Mouse (Mus musculus): Measurements from ENCODE around the gene Tab1.

Tab1 gene

DNA sequence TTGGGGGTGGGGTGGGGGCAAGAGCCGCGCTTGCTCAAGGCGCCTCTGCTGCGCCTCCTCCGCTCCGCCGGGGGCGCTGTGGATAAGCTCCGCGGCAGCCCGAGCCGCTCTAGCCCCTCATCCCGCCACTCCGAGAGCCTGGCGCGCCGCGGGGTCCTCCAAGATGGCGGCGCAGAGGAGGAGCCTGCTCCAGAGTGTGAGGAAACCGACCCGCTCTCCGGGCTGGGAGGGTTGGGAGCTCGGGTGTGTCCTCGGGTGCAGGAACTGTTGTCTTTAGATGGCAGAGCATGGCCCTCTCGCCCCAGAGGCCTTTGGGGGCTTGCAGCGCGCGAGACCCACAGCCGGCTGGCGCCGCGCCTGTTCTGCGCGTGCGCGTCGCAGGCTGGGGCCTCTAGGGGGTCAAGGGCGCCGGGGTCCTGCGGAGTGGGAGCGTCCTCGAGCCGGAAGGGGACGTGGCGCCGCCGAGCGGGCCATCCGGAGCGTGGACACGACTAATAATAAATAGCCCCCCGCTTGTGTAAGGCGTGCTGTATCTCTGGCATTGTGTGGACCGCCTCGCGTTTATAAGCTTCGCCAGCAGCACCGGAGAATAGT is at the start of gene Tab1:
Tab1 (plus strand) TSS at position 135 of the 594 bp plus-strand sequence.
- peak; percentile 97 for DNase-seq (ENCODE audit: low read depth)

DNA sequence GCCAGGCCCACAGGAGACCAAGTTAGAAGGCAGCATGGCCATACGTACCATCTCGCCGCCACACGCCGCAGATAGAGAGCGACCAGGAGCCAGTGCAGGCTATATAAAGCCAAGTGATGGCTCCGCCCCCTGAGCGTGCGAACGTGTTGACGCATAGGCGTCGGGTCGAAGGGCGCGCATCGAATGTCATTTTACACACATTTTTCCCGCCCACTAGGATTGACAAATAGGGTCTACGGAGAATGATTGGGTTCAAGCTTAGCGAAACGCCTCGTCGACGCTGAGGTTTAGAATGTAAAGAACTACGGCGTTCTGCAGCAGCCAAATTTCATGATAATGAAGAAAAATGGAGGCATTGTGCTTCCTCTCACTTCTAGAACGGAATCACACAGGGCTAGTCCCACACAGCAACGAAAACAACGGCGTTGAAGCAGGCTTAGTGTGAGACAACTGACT is 49.6 kb upstream of the Tab1 start:
- peak; percentile 100 for DNase-seq (ENCODE audit: low read depth)

DNA sequence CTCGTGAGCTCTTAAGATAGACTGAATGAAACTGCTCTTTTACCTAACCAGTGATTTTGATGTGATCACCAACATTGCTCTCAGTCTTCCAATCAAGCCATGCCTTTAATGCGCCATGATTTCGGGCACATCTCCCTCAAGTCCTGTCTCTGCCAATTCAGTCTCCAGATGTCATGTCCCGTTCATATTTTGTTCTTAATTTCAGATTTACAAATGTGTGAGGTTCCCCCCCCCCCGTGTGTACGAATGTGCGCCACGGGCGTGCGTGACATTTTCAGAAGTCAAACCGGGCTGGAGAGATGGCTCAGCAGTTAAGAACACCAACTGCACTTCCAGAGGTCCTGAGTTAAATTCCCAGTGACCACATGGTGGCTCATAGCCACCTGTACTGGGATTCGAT is 49.2 kb upstream of the Tab1 start:
- DNase-seq (ENCODE audit: low read depth), result no peak

DNA sequence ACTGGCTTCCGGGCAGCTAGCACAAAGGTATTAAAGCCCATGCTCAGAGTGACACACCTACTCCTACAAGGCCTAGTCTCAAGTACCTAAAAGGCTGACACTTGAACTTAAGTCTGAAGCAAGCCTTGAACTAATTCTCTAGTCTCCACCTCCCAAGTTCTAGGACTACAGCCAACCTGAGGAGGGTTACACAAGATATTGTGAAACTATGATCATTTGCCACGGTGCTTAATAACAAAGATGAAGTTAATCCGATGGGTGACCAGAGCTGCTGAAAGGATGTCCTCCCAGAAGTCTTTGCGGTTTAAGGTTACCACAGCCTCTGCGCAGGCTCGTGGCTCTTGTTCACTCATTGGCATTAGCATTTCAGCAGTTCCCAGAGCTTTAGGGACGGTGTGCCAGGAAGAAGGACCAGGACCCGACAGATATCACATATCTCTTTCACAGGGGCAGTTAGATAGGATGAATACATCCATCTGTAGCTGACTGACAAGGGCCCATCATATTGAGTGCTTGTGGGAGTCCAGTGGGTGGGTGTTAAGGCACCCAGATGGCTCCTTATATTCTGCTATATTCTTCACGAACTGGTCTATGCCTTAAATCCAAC is 45.4 kb upstream of the Tab1 start:
- peak; percentile 54 for DNase-seq (ENCODE audit: low read depth)

DNA sequence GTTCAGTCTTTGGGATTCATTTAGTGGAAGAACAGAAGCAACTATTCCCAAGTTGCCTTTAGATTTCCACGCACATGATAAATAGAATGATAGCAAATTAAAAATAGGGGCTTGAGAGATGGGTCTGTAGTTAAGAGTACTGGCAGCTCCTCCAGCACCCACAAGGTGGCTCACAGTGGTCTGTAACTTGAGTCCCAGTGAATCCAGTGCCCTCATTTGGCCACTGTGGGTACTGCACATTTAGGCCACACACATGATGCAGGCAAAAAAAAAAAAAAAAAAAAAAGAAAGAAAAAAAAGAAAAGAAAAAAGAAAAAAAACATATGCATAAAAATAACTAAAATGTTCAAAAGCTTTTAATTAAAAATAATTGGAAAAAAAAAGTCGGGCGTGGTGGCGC is 44.3 kb upstream of the Tab1 start:
- peak; percentile 95 for DNase-seq (ENCODE audit: low read depth)

DNA sequence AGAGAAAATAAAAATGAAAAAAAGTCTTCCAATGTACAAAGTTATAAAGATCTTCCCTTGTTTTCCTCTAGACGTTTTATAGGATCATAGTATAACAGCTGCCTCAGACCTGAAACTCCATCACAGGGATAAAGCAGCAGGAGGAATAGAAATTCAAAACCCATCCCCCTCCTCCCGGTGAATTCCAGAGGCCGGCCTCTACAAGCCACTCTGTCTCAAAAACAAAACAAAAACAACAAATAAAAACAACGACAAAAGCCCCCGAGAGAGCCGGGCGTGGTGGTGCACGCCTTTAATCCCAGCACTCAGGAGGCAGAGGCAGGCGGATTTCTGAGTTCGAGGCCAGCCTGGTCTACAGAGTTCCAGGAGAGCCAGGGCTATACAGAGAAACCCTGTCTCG is 42.8 kb upstream of the Tab1 start:
- no peak for DNase-seq (ENCODE audit: low read depth)

DNA sequence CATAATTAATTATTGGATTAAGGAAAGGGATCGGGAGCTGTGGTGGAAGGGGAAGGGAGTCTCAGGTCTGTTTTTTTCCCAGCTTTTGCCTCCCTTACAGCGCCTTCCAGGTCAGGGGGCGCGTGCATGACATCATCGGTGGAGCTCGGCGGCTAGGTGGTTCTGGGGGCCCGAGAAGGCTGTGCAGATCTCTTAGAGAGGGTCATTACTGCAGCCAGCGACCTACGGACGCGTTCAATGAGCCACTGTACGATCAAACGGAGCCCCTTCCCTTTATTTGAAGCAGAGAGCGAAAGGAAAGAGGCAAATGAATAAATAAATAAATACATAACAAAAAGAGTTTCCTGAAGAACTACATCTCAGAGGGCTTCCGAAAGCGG is 42.2 kb upstream of the Tab1 start:
- peak; percentile 56 for DNase-seq (ENCODE audit: low read depth)

DNA sequence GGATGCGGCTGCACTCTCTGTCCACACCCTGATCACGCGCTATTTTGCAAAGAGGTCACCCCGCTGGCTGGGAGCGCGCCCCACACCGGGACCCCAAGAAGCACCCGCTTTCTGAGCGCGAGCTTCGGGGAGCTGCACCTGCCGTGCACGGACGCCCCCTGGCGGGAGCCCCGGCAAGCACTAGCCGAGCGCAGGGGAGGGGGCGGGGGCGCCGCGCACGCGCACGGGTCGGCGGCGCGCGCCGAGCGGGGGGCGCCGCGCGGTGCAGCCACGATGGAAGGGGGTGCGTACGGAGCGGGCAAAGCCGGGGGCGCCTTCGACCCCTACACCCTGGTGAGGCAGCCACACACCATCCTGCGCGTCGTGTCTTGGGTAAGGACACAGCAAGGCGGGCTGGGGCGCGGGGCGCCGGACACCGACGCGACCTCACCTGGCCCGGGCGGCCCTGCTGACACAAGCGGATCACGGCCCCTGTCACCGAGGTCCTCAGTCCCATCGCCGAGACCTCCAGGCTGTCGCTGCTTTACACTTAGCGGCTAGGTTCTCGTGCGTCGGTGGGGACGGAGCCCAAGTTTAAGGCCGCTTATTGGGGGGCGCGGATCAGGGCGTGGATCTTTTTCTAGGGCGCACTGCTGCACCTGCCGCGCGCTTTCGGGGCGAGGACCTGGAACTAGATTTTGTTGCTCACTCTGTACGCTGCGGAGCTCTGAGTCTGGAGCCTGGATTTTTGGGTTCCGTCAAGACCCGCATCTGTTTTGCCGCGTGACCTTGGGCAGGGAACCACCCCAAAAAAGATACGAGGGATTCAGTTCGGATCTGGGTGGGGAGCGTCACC is 41.6 kb upstream of the Tab1 start, which contains the start of the genes Syngr1 and Rpl3:
Syngr1 (plus strand) TSS at position 214 of the 835 bp plus-strand sequence.
Rpl3 (minus strand) TSS at position 748 of the 835 bp plus-strand sequence.
- DNase-seq (ENCODE audit: low read depth), result peak; percentile 71

DNA sequence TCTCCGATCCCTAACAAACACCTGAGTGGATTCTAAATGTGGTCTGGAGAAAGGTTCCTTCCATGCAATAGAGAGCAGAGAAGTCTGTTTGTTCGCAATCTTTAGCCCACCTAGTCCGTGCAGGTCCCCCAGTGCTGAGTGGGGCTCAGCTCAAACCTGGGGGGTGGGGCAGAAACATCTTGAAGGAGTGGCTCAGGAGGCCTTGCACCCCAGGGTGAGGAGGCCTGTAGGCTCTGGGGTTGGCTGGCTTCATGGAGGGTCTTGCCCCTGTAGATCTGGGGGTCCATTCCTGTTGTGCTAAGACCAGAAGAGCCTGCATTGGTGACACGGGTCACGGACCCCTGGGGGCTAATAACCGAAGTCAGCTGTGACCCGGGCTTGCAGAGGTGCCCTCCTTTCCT is 40.9 kb upstream of the Tab1 start:
- DNase-seq (ENCODE audit: low read depth), result no peak

DNA sequence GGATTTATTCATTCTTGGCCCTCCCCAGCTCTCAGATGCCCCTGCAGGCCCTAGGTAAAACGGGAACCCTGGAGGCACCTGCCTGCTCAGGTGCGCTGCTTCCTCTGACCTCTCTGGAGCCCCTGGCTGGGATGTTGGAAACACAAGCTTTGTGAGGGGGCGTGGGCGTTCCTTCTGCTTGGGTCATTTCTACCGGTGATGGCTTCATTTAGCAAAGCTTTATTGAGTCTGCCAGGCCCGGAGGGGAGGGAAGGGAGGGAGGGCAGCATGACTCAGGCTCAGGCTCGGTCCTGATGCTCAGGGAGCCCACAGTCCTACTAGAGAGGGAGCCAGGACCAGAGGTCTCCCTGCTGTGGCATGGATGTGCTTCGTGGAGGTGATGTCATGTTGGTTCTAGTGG is 40.3 kb upstream of the Tab1 start:
- DNase-seq (ENCODE audit: low read depth), result no peak

DNA sequence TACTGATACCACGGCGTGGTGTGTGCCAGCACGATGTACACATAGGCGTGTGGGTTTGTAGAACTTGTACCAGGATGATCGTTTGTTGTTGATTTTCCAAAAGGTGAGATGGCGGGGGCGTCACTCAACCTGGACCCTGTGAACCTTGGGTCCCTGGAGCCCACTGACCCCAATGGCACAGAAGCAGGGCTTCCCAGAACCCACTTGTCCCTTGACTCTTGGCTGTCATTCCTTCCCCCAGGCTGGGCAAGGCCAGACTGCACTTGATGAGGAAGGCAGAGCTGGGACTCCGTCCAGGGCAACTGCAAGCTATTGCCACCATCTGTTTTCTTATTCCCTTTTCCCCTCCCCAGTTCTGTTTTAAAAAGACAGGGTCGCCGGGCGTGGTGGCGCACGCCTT is 38.7 kb upstream of the Tab1 start:
- DNase-seq (ENCODE audit: low read depth), result no peak

DNA sequence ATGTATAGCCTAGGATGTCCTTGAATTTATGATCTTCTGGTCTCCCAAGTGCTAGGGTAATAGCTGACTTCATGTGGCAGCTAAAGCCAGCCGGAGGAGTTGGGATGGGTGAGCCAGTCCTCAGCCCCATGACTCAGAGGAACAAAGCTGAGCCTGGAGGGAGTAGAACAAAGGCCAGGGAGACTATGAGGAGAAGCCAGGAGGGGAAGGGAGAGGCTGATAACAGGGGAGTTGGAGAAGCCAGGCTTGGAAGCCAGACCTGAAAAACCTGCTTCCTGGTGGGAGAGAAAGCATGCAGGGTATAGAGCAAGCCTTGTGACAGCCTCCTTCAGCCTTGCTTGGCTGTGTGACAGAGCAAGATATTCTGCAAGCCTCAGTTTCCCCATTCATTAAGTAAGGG is 37.3 kb upstream of the Tab1 start:
- no peak for DNase-seq (ENCODE audit: low read depth)

DNA sequence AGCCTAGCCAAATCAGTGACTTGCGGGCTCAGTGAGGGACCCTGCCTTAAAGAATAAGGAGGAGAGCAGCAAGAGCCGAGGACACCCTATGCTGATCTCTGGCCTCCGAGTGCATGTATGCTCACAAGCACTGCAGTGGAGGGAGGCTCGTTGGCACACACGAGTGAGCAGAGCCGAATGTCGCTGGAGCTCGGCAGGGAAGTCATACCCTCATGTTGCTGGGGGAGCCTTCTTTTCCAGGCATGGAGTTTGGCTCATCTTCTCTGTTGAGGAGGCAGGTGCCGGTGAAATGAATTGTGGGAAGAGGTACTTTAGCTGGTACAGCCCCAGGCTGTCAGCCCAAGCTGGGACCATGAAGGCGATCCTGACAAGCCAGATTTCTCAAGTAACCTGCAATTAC is 36.5 kb upstream of the Tab1 start:
- DNase-seq (ENCODE audit: low read depth), result no peak

DNA sequence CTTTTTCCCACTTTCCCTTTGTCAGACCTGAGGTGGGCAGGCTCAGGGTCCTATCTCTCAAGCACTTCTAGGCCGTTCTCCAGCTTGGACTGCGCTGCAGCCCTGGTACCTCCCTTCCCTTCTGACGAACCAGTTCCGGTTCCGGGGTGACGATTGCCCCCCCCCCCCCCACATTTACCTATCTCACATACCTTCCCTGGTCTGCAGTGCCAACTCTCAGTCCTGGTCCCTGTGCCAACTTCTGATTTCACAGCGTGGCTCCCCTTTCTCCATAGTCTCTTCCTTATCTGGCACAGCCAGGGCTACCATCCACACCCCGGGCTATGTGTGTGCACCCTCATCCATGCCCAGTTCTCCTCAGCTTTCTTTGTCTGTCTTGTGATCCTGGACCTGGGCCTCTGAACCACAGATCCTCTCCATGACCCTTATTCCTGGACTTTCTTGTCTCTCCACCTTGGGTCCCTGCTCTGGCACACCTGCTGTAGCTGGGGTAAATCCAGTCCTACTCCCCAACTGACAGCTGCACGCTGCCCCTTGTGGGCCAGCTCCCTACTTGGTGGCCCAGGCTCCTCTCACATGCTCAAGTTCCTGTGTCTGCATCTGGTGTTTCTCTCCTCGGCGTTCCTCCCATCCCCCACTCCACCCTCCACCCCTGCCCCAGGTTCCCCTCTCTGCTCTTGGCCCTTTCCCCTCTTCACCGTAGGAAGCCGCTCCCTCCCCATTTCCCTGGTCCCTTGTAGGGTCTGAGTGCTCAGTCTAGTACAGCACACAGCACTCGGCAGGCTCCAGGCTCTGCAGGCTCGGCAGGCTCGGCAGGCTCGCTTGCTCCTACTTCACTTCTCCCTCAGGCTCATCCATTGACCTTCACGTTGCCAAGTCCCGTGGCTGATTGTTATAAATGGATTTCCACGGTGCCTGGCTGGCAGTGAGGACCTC is 35.7 kb upstream of the Tab1 start:
- no peak for DNase-seq (ENCODE audit: low read depth)

DNA sequence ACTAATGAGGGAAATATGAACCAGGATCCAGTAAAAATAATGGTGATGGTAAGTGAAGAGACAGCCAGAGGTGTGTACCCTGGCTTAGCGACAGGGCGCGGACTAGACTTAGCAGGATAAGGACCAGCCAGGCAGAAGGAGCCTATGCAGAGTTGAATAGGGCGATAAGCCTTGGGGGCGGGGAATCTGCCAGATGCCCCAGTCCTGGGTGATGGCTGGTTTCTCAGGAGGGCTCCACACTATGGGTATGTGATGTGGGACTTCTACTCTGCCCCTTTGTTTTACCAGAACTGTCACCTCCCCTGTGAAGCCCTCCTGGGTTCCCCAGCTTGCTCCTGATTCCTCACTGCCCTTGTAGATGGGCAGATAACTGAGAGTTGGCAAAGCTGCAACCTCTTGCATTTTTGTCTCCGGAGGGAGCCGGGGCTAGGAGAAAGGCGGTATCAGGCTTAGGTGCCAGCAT is 34.9 kb upstream of the Tab1 start:
- DNase-seq (ENCODE audit: low read depth), result no peak

DNA sequence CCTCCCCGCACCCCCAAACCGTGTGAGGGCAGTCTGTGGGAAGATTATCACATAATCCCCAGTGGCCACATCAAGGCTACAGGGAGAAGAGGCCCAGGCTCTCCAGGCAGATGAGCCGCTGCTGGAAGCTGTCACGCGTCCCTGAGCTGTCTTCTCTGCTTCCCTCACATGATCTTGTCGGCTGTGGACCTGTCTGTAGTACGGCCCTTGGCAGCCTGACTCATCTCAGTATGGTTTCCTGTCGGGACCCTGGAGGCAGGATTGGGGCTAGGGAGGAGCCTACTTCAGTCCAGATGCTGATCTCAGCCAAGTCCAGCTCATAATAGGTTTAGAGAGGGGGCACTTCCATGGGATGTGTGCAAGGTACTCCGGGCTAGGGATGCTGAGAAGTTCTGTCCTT is 34.1 kb upstream of the Tab1 start:
- DNase-seq (ENCODE audit: low read depth), result peak; percentile 91

DNA sequence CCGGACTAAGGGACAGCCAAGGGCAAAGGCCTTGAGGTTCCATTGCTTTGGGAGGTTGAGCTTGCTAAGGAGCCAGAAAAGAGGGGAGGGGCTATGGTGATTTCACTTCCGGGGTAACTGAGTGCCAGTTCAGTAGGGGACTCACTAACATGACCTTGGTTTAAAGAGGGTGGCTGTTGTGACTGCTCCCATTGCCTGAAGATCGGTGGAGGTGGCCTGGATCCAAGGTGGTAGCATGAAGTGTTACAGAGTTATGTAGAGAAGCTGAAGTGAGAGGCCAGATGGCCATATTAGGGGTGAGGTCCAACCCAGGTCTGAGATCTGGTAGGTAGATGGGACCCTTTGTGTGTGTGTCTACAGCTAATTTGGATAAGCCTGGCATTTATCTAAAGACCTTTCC is 33.5 kb upstream of the Tab1 start:
- DNase-seq (ENCODE audit: low read depth), result no peak

DNA sequence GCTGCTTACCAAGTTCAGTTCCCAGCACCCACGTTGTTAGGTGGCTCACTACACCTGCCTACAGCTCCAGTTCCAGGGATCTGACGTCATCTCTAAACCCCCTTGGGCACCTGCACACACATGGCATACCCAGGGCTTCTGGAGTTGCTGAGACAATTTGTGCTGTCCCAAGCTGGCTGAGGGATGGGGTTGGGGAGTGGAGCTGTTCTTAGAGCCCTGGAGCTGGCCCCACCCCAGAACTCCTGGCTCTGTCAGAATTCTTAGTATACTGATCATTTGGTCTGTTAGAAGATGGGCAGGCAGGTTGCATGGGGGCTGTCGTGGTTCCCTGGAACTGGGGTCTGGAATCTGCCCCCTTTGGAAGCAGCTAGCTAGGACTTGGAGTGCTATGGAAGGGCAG is 32.7 kb upstream of the Tab1 start:
- no peak for DNase-seq (ENCODE audit: low read depth)

DNA sequence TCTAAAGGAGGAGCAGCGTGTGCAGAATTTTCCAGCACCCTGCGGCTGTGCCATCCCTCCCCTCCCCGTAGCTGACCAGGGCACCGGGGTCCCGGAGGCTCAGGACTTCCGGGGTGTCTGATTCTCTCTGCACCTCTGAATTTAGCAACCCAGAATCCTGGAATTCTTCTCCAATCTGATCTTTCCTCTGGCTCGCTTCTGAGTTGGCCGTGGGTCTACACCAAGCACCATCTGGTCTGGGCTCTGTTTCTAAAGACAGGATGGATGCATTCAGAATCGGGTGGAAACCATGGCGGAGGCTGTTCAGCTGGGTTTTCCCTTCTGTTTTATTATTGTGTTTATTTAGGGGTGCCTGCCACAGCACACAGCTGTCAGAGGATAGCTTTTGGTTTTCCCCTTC is 32.1 kb upstream of the Tab1 start:
- DNase-seq (ENCODE audit: low read depth), result no peak

DNA sequence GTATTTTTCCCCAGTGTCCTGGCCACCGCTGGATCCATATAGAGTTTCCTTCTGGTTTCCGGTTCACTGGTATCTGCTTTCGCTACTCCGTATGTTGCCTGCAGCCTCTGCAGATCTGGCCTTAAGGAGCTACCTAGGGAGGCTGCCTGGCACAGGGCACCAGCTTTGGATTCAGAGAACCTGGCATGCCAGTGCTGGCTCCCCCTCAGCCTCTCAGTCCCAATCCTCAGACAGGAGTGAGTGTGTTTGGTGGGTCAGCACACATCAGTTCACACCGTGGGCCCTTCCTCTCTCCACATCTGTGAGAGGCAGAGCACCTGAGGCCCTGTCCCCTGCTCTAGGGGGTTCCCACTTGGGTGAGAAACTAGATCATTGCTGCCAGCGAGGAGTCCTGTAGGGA is 31.4 kb upstream of the Tab1 start:
- no peak for DNase-seq (ENCODE audit: low read depth)

DNA sequence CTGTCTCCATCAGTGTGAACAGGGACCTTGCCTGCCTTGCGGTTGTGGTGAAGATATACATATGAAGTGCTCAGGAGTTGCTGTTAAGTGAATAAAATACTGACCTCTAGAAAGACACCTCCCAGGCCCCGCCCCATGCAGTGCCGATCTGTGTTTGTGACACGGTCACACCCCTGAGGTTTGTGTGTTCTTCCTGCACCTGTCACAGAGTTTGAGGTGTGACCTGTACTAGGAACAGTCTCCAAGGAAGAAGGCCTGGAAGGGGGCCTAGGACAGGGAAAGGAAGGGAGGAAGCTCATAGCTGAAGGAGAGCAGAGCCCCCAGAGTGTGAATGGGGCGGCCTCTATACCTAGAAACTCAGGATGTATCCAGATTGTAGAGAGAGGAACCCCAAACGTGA is 30.4 kb upstream of the Tab1 start:
- no peak for DNase-seq (ENCODE audit: low read depth)
